Mouse (Mus musculus): ENCODE results near the gene Snx3.

DNA sequence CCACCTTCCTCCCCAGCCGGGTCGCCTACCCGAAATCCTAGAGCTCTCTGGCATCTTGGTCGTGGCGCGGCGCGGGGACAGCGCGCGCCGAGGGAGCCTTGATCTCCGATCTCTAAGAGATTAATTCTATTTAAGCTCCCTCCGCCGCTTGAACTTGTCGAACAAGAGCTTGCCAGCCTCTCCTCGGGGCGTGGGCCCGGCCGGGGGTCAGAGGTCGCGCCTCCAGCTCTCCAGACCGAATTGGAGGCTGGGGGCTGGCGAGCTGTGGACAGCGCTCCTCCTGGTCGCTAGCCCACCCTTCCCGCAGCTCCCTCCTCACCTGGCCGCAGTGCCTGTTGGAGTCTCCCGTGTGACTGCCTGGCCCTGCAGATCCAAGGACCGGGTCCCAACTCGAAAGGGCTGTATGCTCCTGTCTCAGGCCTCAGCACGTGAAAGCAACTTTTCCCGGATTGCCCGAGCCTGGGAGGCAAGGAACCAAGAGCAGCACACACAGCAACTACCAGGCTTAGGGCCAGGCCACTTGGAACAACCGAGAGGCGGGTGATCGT is 82.7 kb downstream of the Snx3 start:
- TF ChIP-seq POLR2A (IDR thresholded peaks at IDR 0.05; ENCODE audit: borderline replicate concordance, extremely low read depth, insufficient read depth, insufficient read length, poor library complexity, severe bottlenecking) = no peak
- no peak for TF ChIP-seq CTCF (IDR thresholded peaks at IDR 0.05; ENCODE audit: borderline replicate concordance, extremely low read depth, insufficient read depth, insufficient read length)
